Mouse (Mus musculus) embryonic fibroblast, embryonic 13.5 days (primary cell): ENCODE data around the gene Cdh3.

Experiments
- CTCF ChIP-seq: IDR thresholded peaks from 2 replicates; pipeline ENCODE4 v1.5.1; 2011; ENCODE audit warnings: mild to moderate bottlenecking, control low read depth, low read length, moderate library complexity, borderline replicate concordance; ENCODE audit not compliant: insufficient read depth
- POLR2A ChIP-seq: IDR thresholded peaks from 2 replicates; pipeline ENCODE4 v1.6.1; 2011; ENCODE audit warnings: low read depth, mild to moderate bottlenecking, control low read depth, low read length, moderate library complexity

- no peak for TF ChIP-seq CTCF
- TF ChIP-seq POLR2A, result no peak
Observed at GRCm38 (mm10) chr8:106504241-106504640, 6.5 kb upstream of the Cdh3 start.
